In the genomic region with DNA sequence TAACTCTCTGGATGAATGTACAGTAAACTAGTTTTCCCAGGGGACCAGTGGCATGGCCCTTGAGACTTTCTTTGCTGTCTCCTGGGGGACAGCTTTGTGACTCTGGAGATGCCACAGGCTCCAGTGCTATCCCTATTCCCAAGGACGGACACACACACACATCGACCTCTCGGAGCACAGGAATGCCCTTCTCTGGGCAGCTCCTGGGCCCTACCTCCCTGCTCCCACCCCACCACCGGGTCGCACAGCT, we compare ENCODE assay signal across 8 mouse cellular contexts. TPM values are rescaled to one million over a fixed set of nuclear protein-coding genes. Genes with fewer than 3 reads are reported as not detected.
DNase-seq lines count a peak whose midpoint lies in the region; ATAC-seq lines count a peak whose summit lies in the region.

No protein-coding gene starts in this region.

- peak overlapping the region; percentile 88 for H3K9ac ChIP-seq in limb, embryonic 13.5 days
- peak overlapping the region; percentile 76 for H3K9ac ChIP-seq in stomach, embryonic 14.5 days (replicated peaks; ENCODE audit: low read depth, low read length)

- peak; percentile 10 for DNase-seq in cerebellum, adult 11-12 months
- no peak for DNase-seq in cerebellum, adult 11 months
- no peak for DNase-seq in left cerebral cortex, postnatal 14 days (ENCODE audit: low spot score in 2 of 2)
- DNase-seq in Muller cell, postnatal 12 days (ENCODE audit: inconsistent ontology term) = no peak

- peaks cover 3% of the 10 kb centered on the region; the same call in 1 of the 2 replicates for H3K9me3 ChIP-seq in megakaryocyte, embryonic 14.5 days
- H3K9me3 ChIP-seq in limb, embryonic 13.5 days = no peaks in the 10 kb centered on the region
- H3K9me3 ChIP-seq in stomach, embryonic 14.5 days (ENCODE audit: control insufficient read depth, low read depth, low read length) = no peaks in the 10 kb centered on the region

- peak overlapping the region; percentile 93 for H3K4me3 ChIP-seq in megakaryocyte, embryonic 14.5 days (replicated peaks)
- H3K4me3 ChIP-seq in limb, embryonic 13.5 days = peak overlapping the region; percentile 79
- H3K4me3 ChIP-seq in stomach, embryonic 14.5 days (ENCODE audit: low read depth, low read length) = peak overlapping the region; percentile 88

- no peak for ATAC-seq in megakaryocyte, adult 5-6 weeks (ENCODE audit: poor library complexity, severe bottlenecking)
- peak; percentile 83 for ATAC-seq in limb, embryonic 13.5 days (ENCODE audit: low FRiP score, low read depth)
- peak; percentile 86 for ATAC-seq in stomach, embryonic 14.5 days (ENCODE audit: insufficient number of reproducible peaks, insufficient read depth, low FRiP score, low read depth)

- H3K36me3 ChIP-seq in megakaryocyte, embryonic 14.5 days (replicated peaks; ENCODE audit: low read length) = no peaks in the 10 kb centered on the region
- peaks cover 15% of the 10 kb centered on the region for H3K36me3 ChIP-seq in limb, embryonic 13.5 days
- H3K36me3 ChIP-seq in stomach, embryonic 14.5 days (ENCODE audit: control insufficient read depth, insufficient read depth, low read length) = peaks cover 5% of the 10 kb centered on the region; the same call in 1 of the 2 replicates

- peak overlapping the region; percentile 86; the same call in 1 of the 2 replicates for H3K27ac ChIP-seq in limb, embryonic 13.5 days
- peak overlapping the region; percentile 94; the same call in 1 of the 2 replicates for H3K27ac ChIP-seq in stomach, embryonic 14.5 days (ENCODE audit: low read length)

- H3K27me3 ChIP-seq in megakaryocyte, embryonic 14.5 days (replicated peaks) = peaks cover 40% of the 10 kb centered on the region
- no peaks in the 10 kb centered on the region for H3K27me3 ChIP-seq in limb, embryonic 13.5 days
- H3K27me3 ChIP-seq in stomach, embryonic 14.5 days (ENCODE audit: control insufficient read depth, insufficient read depth, low read length) = no peaks in the 10 kb centered on the region

- peaks cover 13% of the 10 kb centered on the region for H3K4me1 ChIP-seq in megakaryocyte, embryonic 14.5 days
- H3K4me1 ChIP-seq in limb, embryonic 13.5 days = peaks cover 9% of the 10 kb centered on the region
- peaks cover 3% of the 10 kb centered on the region; the same call in 1 of the 2 replicates for H3K4me1 ChIP-seq in stomach, embryonic 14.5 days (ENCODE audit: control insufficient read depth, insufficient read depth, low read length)

- 0% methylated on average over 5 of the region's 5 CpGs for WGBS in limb, embryonic 13.5 days
- WGBS in stomach, embryonic 14.5 days = 0% methylated on average over 5 of the region's 5 CpGs

- H3K4me2 ChIP-seq in limb, embryonic 13.5 days (replicated peaks) = peak overlapping the region; percentile 82
- peak overlapping the region; percentile 70 for H3K4me2 ChIP-seq in stomach, embryonic 14.5 days (replicated peaks; ENCODE audit: low read depth, low read length)

- intact Hi-C loops in left cerebral cortex, postnatal 14 days (cut with DNase I) = loop anchor here (5.0 kb wide), 1 partner anchor 96 kb away; the partner anchor contains the start of gene Ing3

RNA-seq across cellular contexts. Expression of gene Tspan12, which starts 1.0 kb away (rescaled TPM):
- polyA plus RNA-seq in megakaryocyte, embryonic 14.5 days (2012; ENCODE audit: insufficient read depth, low replicate concordance) = not detected in 2 replicates
- not detected in 2 replicates for total RNA-seq in megakaryocyte, adult 5-6 weeks (2015)
- not detected in 2 replicates for total RNA-seq in megakaryocyte, adult 5-6 weeks (2017)
- polyA plus RNA-seq in limb, embryonic 13.5 days (2015; fragmentation: Nextera tagmentation; extraction: Ambion mirVana) = 42.2 and 42.4 TPM in 2 replicates
- polyA plus RNA-seq in stomach, embryonic 14.5 days (2014; fragmentation: Nextera tagmentation; extraction: Ambion mirVana) = 88.3 and 89.5 TPM in 2 replicates
- 10 to 100 TPM; 25.9 to 26.1 TPM for total RNA-seq in left cerebral cortex, postnatal 14 days (2021)

Comparison
In these comparisons a context has a peak if more than half of its experiments do, and no peak if none do; other contexts are left out.
1. RNA of gene Tspan12, which starts 1.0 kb away (polyA plus RNA-seq): 88.3 to 89.5 TPM in stomach, embryonic 14.5 days and 42.2 to 42.4 TPM in limb, embryonic 13.5 days; not detected in megakaryocyte, embryonic 14.5 days; every median in the first group is over 10 times any median in the second.
2. Peak in every context shown above with its lines, with median percentiles within 50 percentile points of each other: H3K4me3 ChIP-seq.